Mouse (Mus musculus) embryonic facial prominence, embryonic 11.5 days (tissue): ENCODE results near the gene Oosp2. TPM values are rescaled to one million over a fixed set of nuclear protein-coding genes. Genes with fewer than 3 reads are reported as not detected.

Source experiments
- ATAC-seq: fragments of 200-750 bp; cut with Nextera tagmentation; replicated peaks from 2 replicates; pipeline ENCODE4 v1.8.0; 2017; ENCODE audit warnings: low read depth; ENCODE audit not compliant: insufficient number of reproducible peaks, low FRiP score, low TSS enrichment
- DNase-seq: peaks from one replicate; pipeline ENCODE4 v3.0.0-alpha.2; 2015; ENCODE audit warnings: low spot score
- H3K27ac ChIP-seq: fragments of 300-500 bp; sonication (generic); replicated peaks from 2 replicates; pipeline ENCODE4 v1.5.1; 2014; ENCODE audit warnings: mild to moderate bottlenecking, low read depth, low read length, control low read depth
- H3K27me3 ChIP-seq: fragments of 300-500 bp; sonication (generic); 2 replicates; pipeline ENCODE4 v1.6.1; 2014; ENCODE audit warnings: mild to moderate bottlenecking, low read length, moderate library complexity, mixed read lengths; ENCODE audit not compliant: control insufficient read depth, insufficient read depth
- H3K36me3 ChIP-seq: fragments of 300-500 bp; sonication (generic); replicated peaks from 2 replicates; pipeline ENCODE4 v1.6.1; 2014; ENCODE audit warnings: low read depth, mild to moderate bottlenecking, low read length, moderate library complexity, mixed read lengths; ENCODE audit not compliant: control insufficient read depth, insufficient read depth
- H3K4me1 ChIP-seq: fragments of 300-500 bp; sonication (generic); 2 replicates; pipeline ENCODE4 v1.6.1; 2014; ENCODE audit warnings: low read length, mixed read lengths; ENCODE audit not compliant: control insufficient read depth, insufficient read depth
- H3K4me2 ChIP-seq: fragments of 300-500 bp; sonication (generic); 2 replicates; pipeline ENCODE4 v1.6.1; 2014; ENCODE audit warnings: low read depth, mild to moderate bottlenecking, control low read depth, low read length, moderate library complexity
- H3K4me3 ChIP-seq: fragments of 300-500 bp; sonication (generic); 2 replicates; pipeline ENCODE4 v1.5.1; 2014; ENCODE audit warnings: low read depth, low read length, control low read depth
- H3K9ac ChIP-seq: fragments of 300-500 bp; sonication (generic); replicated peaks from 2 replicates; pipeline ENCODE4 v1.6.1; 2014; ENCODE audit warnings: mild to moderate bottlenecking, control low read depth, low read length
- H3K9me3 ChIP-seq: fragments of 300-500 bp; sonication (generic); replicated peaks from 2 replicates; pipeline ENCODE4 v1.6.1; 2016; ENCODE audit warnings: mild to moderate bottlenecking, low read length, inconsistent platforms, mixed read lengths; ENCODE audit not compliant: control insufficient read depth
- WGBS: fragments of 180-500 bp; shearing (Covaris S2); extraction: QIAGEN DNeasy Blood & Tissue Kit; methylation state at CpG from one replicate; pipeline ENCODE4 v1.1.7; 2014; 5-methylcytosine and 5-hydroxymethylcytosine counted together
- polyA plus RNA-seq: library from polyadenylated mRNA; unstranded; fragments of >200 nt; fragmentation: Nextera tagmentation; extraction: Ambion mirVana; gene quantifications from 2 replicates; pipeline ENCODE4 v1.2.1, GENCODE M21; 2014

The Oosp2 gene
- polyA plus RNA-seq = not detected in 2 replicates

DNA sequence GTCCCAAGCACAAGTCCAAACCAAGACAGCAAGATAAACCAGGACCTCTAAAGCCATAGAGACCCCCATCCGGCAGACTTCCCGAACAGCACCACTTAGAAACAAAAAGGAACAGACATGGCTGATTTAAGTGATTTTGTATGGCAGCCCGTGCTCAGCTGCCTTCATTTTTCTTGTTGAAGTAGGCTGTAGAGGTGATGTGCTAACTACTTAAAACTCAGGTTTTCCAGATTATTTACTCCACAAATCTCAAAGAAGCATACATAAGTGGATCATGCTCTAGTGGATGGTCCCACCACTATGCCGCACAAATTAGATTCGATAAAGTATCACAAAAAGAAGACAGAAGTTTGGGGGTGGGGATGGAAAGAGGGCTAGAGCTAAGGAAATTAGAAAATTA, at the start of gene Oosp2:
TSS of gene Oosp2 (minus strand) at position 101 of the 400 bp plus-strand sequence.
- WGBS = 95% methylated on average over 5 of the region's 5 CpGs
- no peak for ATAC-seq

DNA sequence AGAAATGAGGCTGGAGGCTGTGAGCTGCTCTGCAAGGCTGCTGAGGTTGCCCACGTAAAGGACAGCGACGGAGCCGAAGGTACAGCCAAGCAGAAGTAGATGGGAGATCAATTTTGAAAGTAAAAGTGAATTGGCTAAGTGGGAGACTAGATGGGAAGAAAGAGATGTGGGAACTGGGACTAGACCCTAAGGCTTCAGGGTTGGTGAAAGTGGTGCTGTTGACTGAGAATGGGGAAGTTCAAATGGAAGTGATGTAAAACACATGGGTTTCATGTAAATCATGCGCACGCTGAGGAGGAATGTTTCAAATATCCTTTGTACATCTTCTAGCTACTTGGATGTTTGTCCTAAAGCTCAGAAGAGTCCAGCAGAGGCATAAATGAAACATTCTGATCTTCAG, 38.0 kb upstream of the Oosp2 start:
- ATAC-seq = no peak
- WGBS = 87% methylated on average over 6 of the region's 6 CpGs

More for the DNA sequence above, at the start of gene Oosp2:
- H3K9me3 ChIP-seq = no peaks in the 10 kb centered on the region
- no peaks in the 10 kb centered on the region for H3K4me1 ChIP-seq
- no peak within 1 kb of the TSS for H3K4me2 ChIP-seq
- H3K27me3 ChIP-seq = no peaks in the 10 kb centered on the region
- no peak within 1 kb of the TSS for H3K27ac ChIP-seq
- no peak within 1 kb of the TSS for H3K9ac ChIP-seq
- no peak for DNase-seq
- H3K36me3 ChIP-seq = no peaks in the 10 kb centered on the region
- H3K4me3 ChIP-seq = no peak within 1 kb of the TSS

DNA sequence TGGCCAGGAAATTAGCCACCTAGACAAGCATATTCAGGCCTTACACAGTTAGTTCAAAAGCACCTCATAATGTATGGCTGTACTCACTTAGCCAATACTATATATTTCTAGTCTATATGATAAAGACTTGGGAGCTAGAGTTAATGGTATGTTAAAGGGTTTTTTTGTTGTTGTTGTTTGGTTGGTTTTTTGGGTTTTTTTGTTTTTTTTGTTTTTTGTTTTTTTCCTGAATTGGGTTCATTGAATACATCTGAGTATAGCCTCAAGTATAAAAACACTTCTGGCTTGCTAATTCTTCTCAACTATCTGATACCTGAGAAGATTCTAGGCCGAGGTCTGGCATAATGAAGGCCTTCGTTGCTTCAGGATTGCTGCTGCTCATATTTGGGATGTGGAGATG, 36.4 kb upstream of the Oosp2 start, which contains the start of gene Oosp3:
TSS of gene Oosp3 (plus strand) at position 301 of the 400 bp plus-strand sequence.
- Histone ChIP-seq H3K9me3 (no peaks in the 10 kb centered on the region), H3K36me3 (no peaks in the 10 kb centered on the region), H3K4me1 (no peaks in the 10 kb centered on the region), H3K9ac (no peak within 1 kb of the TSS), H3K27ac (no peak within 1 kb of the TSS), H3K4me2 (no peak within 1 kb of the TSS), H3K4me3 (no peak within 1 kb of the TSS), H3K27me3 (no peaks in the 10 kb centered on the region)
- DNase-seq (no peak), ATAC-seq (no peak)
- WGBS = 80% methylated on average over 2 of the region's 2 CpGs

More for the DNA sequence above, 38.0 kb upstream of the Oosp2 start:
- Histone ChIP-seq H3K36me3 (no peaks in the 10 kb centered on the region), H3K27me3 (no peaks in the 10 kb centered on the region), H3K9ac (no peak overlapping the region), H3K27ac (no peak overlapping the region), H3K4me2 (no peak overlapping the region), H3K4me3 (no peak overlapping the region), H3K9me3 (no peaks in the 10 kb centered on the region), H3K4me1 (no peaks in the 10 kb centered on the region)
- no peak for DNase-seq

DNA sequence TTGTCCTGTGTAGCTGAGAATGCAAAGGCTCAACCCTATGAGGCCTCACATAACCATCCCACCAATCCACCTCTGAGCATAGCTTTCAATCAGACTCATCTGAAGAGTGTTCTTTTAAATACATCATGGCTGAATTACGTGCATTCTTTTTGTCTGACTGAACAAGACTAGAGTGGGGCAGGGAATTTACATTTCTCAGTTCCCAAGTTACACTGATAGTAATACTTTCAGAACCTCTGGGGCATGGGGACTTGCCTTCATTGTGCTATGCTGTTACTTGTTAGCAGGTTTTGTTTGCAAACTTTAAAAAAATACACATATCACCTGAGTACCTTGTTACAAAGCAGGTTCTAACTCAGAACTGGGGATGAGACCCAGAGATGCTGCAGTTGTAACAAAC, 31.1 kb upstream of the Oosp2 start:
- Histone ChIP-seq H3K4me1 (no peaks in the 10 kb centered on the region), H3K9me3 (no peaks in the 10 kb centered on the region), H3K27me3 (no peaks in the 10 kb centered on the region), H3K4me2 (no peak overlapping the region), H3K4me3 (no peak overlapping the region), H3K9ac (no peak overlapping the region), H3K36me3 (no peaks in the 10 kb centered on the region), H3K27ac (no peak overlapping the region)
- DNase-seq (no peak), ATAC-seq (no peak)
- 70% methylated on average over 1 of the region's 1 CpGs for WGBS

DNA sequence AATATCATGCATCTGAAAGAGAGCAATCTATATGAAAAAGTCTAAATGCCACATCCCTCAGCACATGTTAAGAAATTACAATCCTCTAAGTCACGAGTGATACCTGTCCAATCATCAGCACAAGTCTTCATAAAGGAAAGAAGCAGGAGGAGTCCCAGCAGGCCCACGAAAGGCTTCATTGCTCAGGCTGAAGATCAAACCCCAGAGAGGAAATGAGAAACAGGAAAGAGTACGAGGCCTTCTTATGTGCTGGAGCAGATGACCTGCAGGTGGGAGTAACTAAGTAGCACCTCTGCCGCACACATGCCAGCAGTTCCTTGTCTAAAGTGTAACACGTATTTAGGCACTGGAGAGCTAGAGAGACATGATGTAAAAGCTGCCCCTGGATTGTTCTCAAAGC, 30.5 kb upstream of the Oosp2 start, which contains the start of gene Oosp1:
TSS of gene Oosp1 (minus strand) at position 312 of the 400 bp plus-strand sequence.
- Histone ChIP-seq H3K4me1 (no peaks in the 10 kb centered on the region), H3K9me3 (no peaks in the 10 kb centered on the region), H3K27ac (no peak within 1 kb of the TSS), H3K4me2 (no peak within 1 kb of the TSS), H3K36me3 (no peaks in the 10 kb centered on the region), H3K4me3 (no peak within 1 kb of the TSS), H3K27me3 (no peaks in the 10 kb centered on the region), H3K9ac (no peak within 1 kb of the TSS)
- DNase-seq (no peak), ATAC-seq (no peak)
- 67% methylated on average over 5 of the region's 5 CpGs for WGBS

DNA sequence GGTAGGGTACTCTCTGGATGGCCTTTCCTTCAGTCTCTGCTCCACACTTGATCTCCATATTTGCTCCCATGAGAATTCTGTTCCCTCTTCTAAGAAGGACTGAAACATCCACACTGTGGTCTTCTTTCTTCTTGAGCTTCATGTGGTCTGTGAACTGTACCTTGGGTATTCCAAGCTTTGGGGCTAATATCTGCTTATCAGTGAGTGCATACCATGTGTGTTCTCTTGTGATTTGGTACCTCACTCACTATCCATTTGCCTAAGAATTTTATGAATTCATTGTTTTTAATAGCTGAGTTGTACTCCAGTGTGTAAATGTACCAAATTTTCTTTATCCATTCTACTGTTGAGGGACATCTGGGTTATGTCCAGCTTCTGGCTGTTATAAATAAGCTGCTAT, 1.2 kb upstream of the Oosp2 start:
- no peaks in the 10 kb centered on the region for H3K9me3 ChIP-seq

DNA sequence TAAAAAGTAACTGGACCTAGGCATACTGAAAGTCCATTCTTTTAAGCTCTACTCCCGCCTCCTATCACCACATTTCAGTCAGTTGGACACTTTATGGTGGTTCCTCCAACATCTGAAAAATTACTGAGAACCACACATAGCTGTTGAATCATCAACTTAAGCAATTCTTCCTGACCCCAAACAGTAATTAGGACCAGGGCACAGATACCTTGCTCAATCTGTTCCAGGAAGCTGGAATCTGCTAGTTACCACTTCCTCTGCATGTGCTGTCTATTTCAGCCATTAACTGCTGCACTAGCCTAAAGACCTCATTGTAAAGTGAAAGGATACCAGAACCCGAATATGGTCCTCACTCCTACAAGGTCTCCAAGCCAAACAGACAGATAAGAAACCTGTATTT, 1.2 kb downstream of the Oosp2 start:
- Histone ChIP-seq H3K9ac (no peak overlapping the region), H3K9me3 (no peaks in the 10 kb centered on the region), H3K4me2 (no peak overlapping the region), H3K4me1 (no peaks in the 10 kb centered on the region), H3K27ac (no peak overlapping the region), H3K4me3 (no peak overlapping the region), H3K27me3 (no peaks in the 10 kb centered on the region), H3K36me3 (no peaks in the 10 kb centered on the region)
- DNase-seq (no peak), ATAC-seq (no peak)
- 72% methylated on average over 2 of the region's 2 CpGs for WGBS

More for the DNA sequence above, 1.2 kb upstream of the Oosp2 start:
- H3K4me2 ChIP-seq = no peak overlapping the region
- H3K36me3 ChIP-seq = no peaks in the 10 kb centered on the region
- no peak for ATAC-seq
- no peaks in the 10 kb centered on the region for H3K27me3 ChIP-seq
- no peak overlapping the region for H3K9ac ChIP-seq
- H3K27ac ChIP-seq = no peak overlapping the region
- H3K4me3 ChIP-seq = no peak overlapping the region
- H3K4me1 ChIP-seq = no peaks in the 10 kb centered on the region
- DNase-seq = no peak

DNA sequence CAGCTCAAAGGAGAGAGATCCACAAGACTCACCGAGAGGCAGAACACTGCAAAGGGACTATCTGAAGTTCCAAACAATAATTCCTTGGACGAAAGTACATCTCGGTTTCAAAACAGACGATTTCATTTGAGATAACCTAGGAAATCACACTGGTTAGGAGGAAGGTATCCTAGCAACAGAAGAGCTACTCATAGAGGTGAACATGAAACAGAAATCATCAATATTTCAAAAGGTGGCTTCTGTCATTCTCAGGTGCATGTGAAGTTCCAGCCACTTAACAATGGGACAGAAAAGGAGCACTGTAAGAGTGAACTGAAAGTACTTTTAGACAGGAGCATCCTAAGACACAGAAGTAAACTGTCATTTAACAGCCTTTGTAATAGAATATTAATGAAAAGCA, 10.8 kb downstream of the Oosp2 start:
- 82% methylated on average over 4 of the region's 4 CpGs for WGBS
- Histone ChIP-seq H3K4me2 (no peak overlapping the region), H3K27ac (no peak overlapping the region), H3K36me3 (no peaks in the 10 kb centered on the region), H3K27me3 (no peaks in the 10 kb centered on the region), H3K9me3 (no peaks in the 10 kb centered on the region), H3K4me3 (no peak overlapping the region), H3K9ac (no peak overlapping the region), H3K4me1 (no peaks in the 10 kb centered on the region)
- ATAC-seq = no peak
- no peak for DNase-seq
